Mouse (Mus musculus) thymus, adult 2 months (tissue): ENCODE results near the gene Dbndd1.

Experiments used
- CTCF ChIP-seq: fragments of 200-500 bp; IDR thresholded peaks from 2 replicates; pipeline ENCODE4 v1.5.1; 2012; ENCODE audit warnings: mild to moderate bottlenecking, control low read depth, low read length, moderate library complexity, borderline replicate concordance; ENCODE audit not compliant: control insufficient read depth, poor library complexity, insufficient read depth; ENCODE audit errors: extremely low read depth
- POLR2A ChIP-seq: fragments of 200-500 bp; IDR thresholded peaks from 2 replicates; pipeline ENCODE4 v1.6.1; 2012; ENCODE audit warnings: mild to moderate bottlenecking, low read length, control low read depth, moderate library complexity; ENCODE audit not compliant: control insufficient read depth, poor library complexity, insufficient read depth; ENCODE audit errors: extremely low read depth

GRCm38 (mm10) chr8:123510819-123511218, 4.4 kb downstream of the Dbndd1 start:
- TF ChIP-seq CTCF (no peak), POLR2A (no peak)
